Mouse (Mus musculus) CD4-positive, CD25-positive, alpha-beta regulatory T cell (primary cell): ENCODE measurements around the gene Gm38655. TPM values are rescaled to one million over a fixed set of nuclear protein-coding genes. Genes with fewer than 3 reads are reported as not detected.

ENCODE experiments used
- polyA plus RNA-seq: library from polyadenylated mRNA; unstranded; fragments of 100-300 nt; shearing (Covaris generic); gene quantifications from one replicate; pipeline ENCODE4 v1.2.1, GENCODE M21; 2017

Gene Gm38655
- polyA plus RNA-seq = not detected

GRCm38 (mm10) chr17:25175411-25175810 is at the start of gene Gm38655:
Gene Gm38655, minus strand, starts transcription at chr17:25175471.

GRCm38 (mm10) chr17:25188150-25189031 is 13.1 kb upstream of the Gm38655 start, which contains the start of gene Unkl:
Gene Unkl, plus strand, starts transcription at chr17:25188397.

GRCm38 (mm10) chr17:25184129-25184691 is 8.9 kb upstream of the Gm38655 start, which contains the start of gene BC003965:
Gene BC003965, plus strand, starts transcription at chr17:25184554.

GRCm38 (mm10) chr17:25162161-25162560 is 13.1 kb downstream of the Gm38655 start, which contains the start of gene Ccdc154:
Gene Ccdc154, plus strand, starts transcription at chr17:25162461.

GRCm38 (mm10) chr17:25133275-25133698 is 42.0 kb downstream of the Gm38655 start, which contains the start of gene Clcn7:
Gene Clcn7, plus strand, starts transcription at chr17:25133391.

Other genes starting within 250 kb of the Gm38655 start
- 52.6 TPM for gene Mapk8ip3, start 238.5 kb downstream of the Gm38655 start, polyA plus RNA-seq
- 28.5 TPM for gene Jpt2, start 214.8 kb downstream of the Gm38655 start, polyA plus RNA-seq
- gene Cramp1l, start 159.7 kb downstream of the Gm38655 start, polyA plus RNA-seq = 7.4 TPM
- gene Ift140, start 159.4 kb downstream of the Gm38655 start, polyA plus RNA-seq = 19.5 TPM
- gene Tmem204, start 91.9 kb downstream of the Gm38655 start, polyA plus RNA-seq = 0.79 TPM
- 34.5 TPM for gene Telo2, start 59.5 kb downstream of the Gm38655 start, polyA plus RNA-seq
- gene Ptx4, start 54.7 kb downstream of the Gm38655 start, polyA plus RNA-seq = 0.22 TPM
- 37.3 TPM for gene Clcn7, start 42.1 kb downstream of the Gm38655 start, polyA plus RNA-seq
- not detected for gene Ccdc154, start 13.0 kb downstream of the Gm38655 start, polyA plus RNA-seq
- 30.2 TPM for gene BC003965, start 9.1 kb upstream of the Gm38655 start, polyA plus RNA-seq
- 34.6 TPM for gene Unkl, start 12.9 kb upstream of the Gm38655 start, polyA plus RNA-seq
- gene Gnptg, start 64.7 kb upstream of the Gm38655 start, polyA plus RNA-seq = 77.5 TPM
- 53.0 TPM for gene Tsr3, start 64.7 kb upstream of the Gm38655 start, polyA plus RNA-seq
- gene Baiap3, start 80.9 kb upstream of the Gm38655 start, polyA plus RNA-seq = 19.3 TPM
- gene Ube2i, start 99.2 kb upstream of the Gm38655 start, polyA plus RNA-seq = 539 TPM
- 0.19 TPM for gene Prss34, start 122.9 kb upstream of the Gm38655 start, polyA plus RNA-seq
- gene Prss28, start 133.2 kb upstream of the Gm38655 start, polyA plus RNA-seq = not detected
- not detected for gene Prss29, start 143.2 kb upstream of the Gm38655 start, polyA plus RNA-seq
- not detected for gene Tpsab1, start 170.1 kb upstream of the Gm38655 start, polyA plus RNA-seq
- not detected for gene Tpsb2, start 190.8 kb upstream of the Gm38655 start, polyA plus RNA-seq
- gene Tpsg1, start 193.8 kb upstream of the Gm38655 start, polyA plus RNA-seq = not detected